Mouse (Mus musculus): ENCODE measurements at regions not wholly inside any gene's neighbourhood (a gene's known extent, or its start where the extent isn't known, plus 50 kb on each side); places are given as distances from the start of the nearest gene placed in this dataset.

DNA sequence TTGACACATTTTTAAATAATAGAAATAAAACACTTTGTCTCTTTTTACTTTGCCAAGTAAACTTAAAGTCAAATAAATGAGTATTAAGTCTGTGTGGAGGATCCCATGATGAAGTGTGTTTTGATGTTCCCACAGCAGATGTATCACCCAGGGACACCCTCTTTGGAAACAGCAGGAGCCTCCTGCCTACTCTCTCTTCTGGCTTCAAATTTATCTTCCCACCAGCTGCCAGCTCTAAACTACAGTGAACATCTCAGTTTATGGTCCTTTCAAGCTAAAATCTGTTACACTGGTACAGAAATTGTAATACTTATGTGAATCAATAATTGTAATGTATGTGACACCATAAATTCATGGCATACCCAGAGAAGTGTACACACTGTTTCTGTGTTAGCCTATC, 171.1 kb upstream of the Meis2 start:
- no peak for TF ChIP-seq MAFK (IDR thresholded peaks at IDR 0.05; ENCODE audit: insufficient read depth, low read depth, low read length)
- TF ChIP-seq ZC3H11A (IDR thresholded peaks at IDR 0.05; ENCODE audit: borderline replicate concordance, low read depth, low read length) = no peak
- TF ChIP-seq ZNF384 (IDR thresholded peaks at IDR 0.05; ENCODE audit: low read depth, low read length) = no peak

Measured in ES-E14 (cell line).